22 mouse cellular contexts compared by ENCODE assay signal in genomic region chr14:28887373-28887772, GRCm38 (mm10).
A peak's percentile ranks its signal among the peaks of the same experiment; 100 is the strongest.
DNase-seq lines count a peak whose midpoint lies in the region; ATAC-seq and TF ChIP-seq lines count a peak whose summit lies in the region.
"Had no signal": no experiment of that assay in that cellular context is flagged by ENCODE, and none has a peak within 500 bp of the region (broad histone marks: within the 10 kb centered on the region; RNA-seq: fewer than 3 reads in every experiment).

No protein-coding gene starts in this region.

- H3K4me1 ChIP-seq in embryonic facial prominence, embryonic 14.5 days (ENCODE audit: control insufficient read depth, insufficient read depth, low read length): no peaks in the 10 kb centered on the region; the same call in 1 of the 2 replicates
- peaks cover 23% of the 10 kb centered on the region for H3K4me1 ChIP-seq in limb, embryonic 10.5 days
- H3K4me1 ChIP-seq in limb, embryonic 14.5 days (ENCODE audit: control insufficient read depth, insufficient read depth, low read length): peaks cover 20% of the 10 kb centered on the region
- H3K4me1 ChIP-seq: forebrain, embryonic 10.5 days; forebrain, embryonic 13.5 days; heart, embryonic 12.5 days; heart, embryonic 15.5 days had no signal

- H3K27me3 ChIP-seq in embryonic facial prominence, embryonic 14.5 days (replicated peaks; ENCODE audit: control insufficient read depth, insufficient read depth, low read length): no peaks in the 10 kb centered on the region
- no peaks in the 10 kb centered on the region for H3K27me3 ChIP-seq in limb, embryonic 10.5 days (ENCODE audit: low read depth, poor library complexity, severe bottlenecking)
- no peaks in the 10 kb centered on the region for H3K27me3 ChIP-seq in limb, embryonic 14.5 days (ENCODE audit: control insufficient read depth, insufficient read depth, low read length)
- H3K27me3 ChIP-seq: forebrain, embryonic 13.5 days; heart, embryonic 12.5 days; heart, embryonic 15.5 days had no signal

- intact Hi-C loops in left cerebral cortex, postnatal 25 days (cut with DNase I): no loop called here

- no peak overlapping the region for H3K4me2 ChIP-seq in embryonic facial prominence, embryonic 14.5 days (ENCODE audit: low read depth, low read length)
- H3K4me2 ChIP-seq in limb, embryonic 14.5 days (replicated peaks; ENCODE audit: low read depth, low read length, severe bottlenecking): no peak overlapping the region
- H3K4me2 ChIP-seq: forebrain, embryonic 13.5 days; heart, embryonic 12.5 days; heart, embryonic 15.5 days; hindbrain, embryonic 14.5 days had no signal

- H3K27ac ChIP-seq in embryonic facial prominence, embryonic 14.5 days (replicated peaks; ENCODE audit: low read depth, low read length): no peak overlapping the region; the same call in 1 of the 2 replicates
- peak overlapping the region; percentile 65; the same call in 1 of the 2 replicates for H3K27ac ChIP-seq in limb, embryonic 10.5 days
- peak overlapping the region; percentile 40; the same call in 1 of the 2 replicates for H3K27ac ChIP-seq in limb, embryonic 14.5 days (replicated peaks; ENCODE audit: low read depth, low read length)
- H3K27ac ChIP-seq: forebrain, embryonic 10.5 days; forebrain, embryonic 13.5 days; heart, embryonic 15.5 days; hindbrain, embryonic 14.5 days had no signal

- peak; percentile 1 for DNase-seq in adipocyte (ENCODE audit: low spot score)
- peak; percentile 10 for DNase-seq in embryonic facial prominence, embryonic 14.5 days (ENCODE audit: low spot score)
- no peak for DNase-seq in limb, embryonic 10.5 days (ENCODE audit: low spot score)
- DNase-seq in limb, embryonic 14.5 days (ENCODE audit: low spot score): peak; percentile 56
- DNase-seq in ovary, postnatal 36 days (ENCODE audit: low spot score): no peak
- DNase-seq in left cerebral cortex, postnatal 25 days (ENCODE audit: low spot score in 2 of 2): no peak
- DNase-seq in spleen, postnatal 14 days (ENCODE audit: low spot score in 2 of 2): no peak
- DNase-seq in frontal cortex, postnatal 14 days (ENCODE audit: low spot score in 2 of 2): no peak
- DNase-seq: adrenal gland, postnatal 10 days; adrenal gland, postnatal 36 days; gastrocnemius, postnatal 25 days; heart, adult 18-20 months; heart, postnatal 10 days; heart, postnatal 4 days had no signal

- TF ChIP-seq POLR2A in limb, embryonic 14.5 days (IDR thresholded peaks at IDR 0.05; ENCODE audit: borderline replicate concordance, extremely low read depth, insufficient read depth, insufficient read length): no peak

- ATAC-seq in embryonic facial prominence, embryonic 14.5 days (ENCODE audit: low read depth): no peak
- peak; percentile 62 for ATAC-seq in limb, embryonic 14.5 days (ENCODE audit: low FRiP score, low read depth)
- ATAC-seq: activated CD4-positive, CD25-positive, alpha-beta regulatory T cell, adult 4 months; CD4-positive, CD25-positive, alpha-beta regulatory T cell, adult 4 months; forebrain, embryonic 13.5 days; forebrain, embryonic 16.5 days had no signal

- no peaks in the 10 kb centered on the region for H3K36me3 ChIP-seq in embryonic facial prominence, embryonic 14.5 days (ENCODE audit: control insufficient read depth, insufficient read depth, low read length)
- H3K36me3 ChIP-seq in limb, embryonic 10.5 days: no peaks in the 10 kb centered on the region
- no peaks in the 10 kb centered on the region for H3K36me3 ChIP-seq in limb, embryonic 14.5 days (ENCODE audit: control insufficient read depth, insufficient read depth, low read length)
- H3K36me3 ChIP-seq: forebrain, embryonic 10.5 days; heart, embryonic 12.5 days; heart, embryonic 15.5 days had no signal

- no peaks in the 10 kb centered on the region for H3K9me3 ChIP-seq in embryonic facial prominence, embryonic 14.5 days (ENCODE audit: control insufficient read depth, low read length)
- H3K9me3 ChIP-seq in limb, embryonic 10.5 days (replicated peaks): no peaks in the 10 kb centered on the region
- H3K9me3 ChIP-seq in limb, embryonic 14.5 days (ENCODE audit: control insufficient read depth, low read length): no peaks in the 10 kb centered on the region
- H3K9me3 ChIP-seq: forebrain, embryonic 10.5 days; forebrain, embryonic 13.5 days; heart, embryonic 12.5 days; heart, embryonic 15.5 days had no signal

- 57% methylated on average over 1 of the region's 1 CpGs for WGBS in embryonic facial prominence, embryonic 14.5 days
- WGBS in limb, embryonic 10.5 days: 89% methylated on average over 1 of the region's 1 CpGs
- WGBS in limb, embryonic 14.5 days: 38% methylated on average over 1 of the region's 1 CpGs

- H3K4me3 ChIP-seq in embryonic facial prominence, embryonic 14.5 days (ENCODE audit: low read depth, low read length): no peak overlapping the region
- H3K4me3 ChIP-seq in limb, embryonic 10.5 days: no peak overlapping the region
- no peak overlapping the region for H3K4me3 ChIP-seq in limb, embryonic 14.5 days (replicated peaks; ENCODE audit: low read length)
- H3K4me3 ChIP-seq: forebrain, embryonic 10.5 days; forebrain, embryonic 13.5 days; heart, embryonic 12.5 days; heart, embryonic 15.5 days had no signal

- no peak overlapping the region for H3K9ac ChIP-seq in embryonic facial prominence, embryonic 14.5 days (ENCODE audit: low read depth, low read length)
- no peak overlapping the region for H3K9ac ChIP-seq in limb, embryonic 14.5 days (ENCODE audit: low read depth, low read length, severe bottlenecking)
- H3K9ac ChIP-seq: forebrain, embryonic 13.5 days; heart, embryonic 12.5 days; heart, embryonic 15.5 days; hindbrain, embryonic 14.5 days had no signal

Comparison
In these comparisons a context has a peak if more than half of its experiments do, and no peak if none do; other contexts are left out.
1. DNase-seq: peak in adipocyte (single experiment), embryonic facial prominence, embryonic 14.5 days (single experiment) and limb, embryonic 14.5 days (single experiment); none in limb, embryonic 10.5 days (single experiment), ovary, postnatal 36 days (single experiment), left cerebral cortex, postnatal 25 days (0 of 2), spleen, postnatal 14 days (0 of 2) and frontal cortex, postnatal 14 days (0 of 2).